Mouse (Mus musculus): Measurements from ENCODE around the gene Fgd2.

DNA sequence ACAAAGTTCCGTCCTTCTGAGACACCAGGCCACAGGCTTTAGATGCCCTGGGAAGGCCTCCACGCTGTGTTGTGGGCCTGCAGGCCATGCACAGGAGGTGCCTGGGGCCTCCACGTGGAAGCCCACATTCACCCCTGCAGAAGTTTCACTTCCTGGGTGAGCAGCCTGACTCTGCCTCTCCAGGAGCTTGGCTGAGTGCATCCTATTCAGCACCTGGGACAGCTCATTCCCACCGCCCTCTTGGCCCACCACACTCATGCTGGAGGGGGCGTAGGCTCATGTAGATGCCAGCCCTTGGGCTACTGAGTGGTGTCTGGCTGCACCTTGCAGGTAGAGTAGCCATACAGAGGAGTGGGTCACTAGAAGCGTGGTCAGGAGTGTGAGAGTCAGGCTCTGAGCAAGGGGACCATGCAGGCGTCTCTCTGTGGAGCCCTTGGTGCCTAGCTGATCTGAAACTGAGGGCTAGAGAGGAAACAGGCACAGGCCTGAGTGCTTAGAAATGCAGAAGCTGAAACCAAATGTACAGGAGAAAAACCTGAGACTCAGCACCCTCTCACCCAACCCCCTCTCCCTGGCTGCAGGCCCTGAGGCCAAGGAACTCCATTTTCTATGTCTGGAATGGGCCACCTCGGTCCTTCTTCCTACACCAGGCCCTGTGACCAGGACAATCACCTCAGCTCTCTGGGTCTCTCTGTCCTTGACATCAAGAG is 1.4 kb downstream of the Fgd2 start:
- TF ChIP-seq CTCF (IDR thresholded peaks at IDR 0.05; ENCODE audit: borderline replicate concordance, insufficient read depth, low read length): no peak
- TF ChIP-seq POLR2A (IDR thresholded peaks at IDR 0.05; ENCODE audit: low read depth, low read length): no peak

Data from embryonic fibroblast, embryonic 13.5 days (primary cell).